Mouse (Mus musculus) B cell, adult (primary cell): Measurements from ENCODE around the gene Armh3. TPM values are rescaled to one million over a fixed set of nuclear protein-coding genes. Genes with fewer than 3 reads are reported as not detected.

ENCODE experiments used
- total RNA-seq: library from RNA; stranded (reverse); gene quantifications from 4 replicates; pipeline ENCODE4 v1.2.4, GENCODE M21; 2023; ENCODE audit not compliant: inconsistent age

The Armh3 gene
- 24.2 to 25.7 TPM (median 25.3 TPM) in 4 replicates for total RNA-seq

GRCm38 (mm10) chr19:45997785-45998693 is at the start of gene Armh3:
Gene Armh3, minus strand, starts transcription at chr19:45998488.

GRCm38 (mm10) chr19:46044993-46045695 is 46.9 kb upstream of the Armh3 start, which contains the start of gene Ldb1:
Gene Ldb1, minus strand, starts transcription at chr19:46045214.

DNA sequence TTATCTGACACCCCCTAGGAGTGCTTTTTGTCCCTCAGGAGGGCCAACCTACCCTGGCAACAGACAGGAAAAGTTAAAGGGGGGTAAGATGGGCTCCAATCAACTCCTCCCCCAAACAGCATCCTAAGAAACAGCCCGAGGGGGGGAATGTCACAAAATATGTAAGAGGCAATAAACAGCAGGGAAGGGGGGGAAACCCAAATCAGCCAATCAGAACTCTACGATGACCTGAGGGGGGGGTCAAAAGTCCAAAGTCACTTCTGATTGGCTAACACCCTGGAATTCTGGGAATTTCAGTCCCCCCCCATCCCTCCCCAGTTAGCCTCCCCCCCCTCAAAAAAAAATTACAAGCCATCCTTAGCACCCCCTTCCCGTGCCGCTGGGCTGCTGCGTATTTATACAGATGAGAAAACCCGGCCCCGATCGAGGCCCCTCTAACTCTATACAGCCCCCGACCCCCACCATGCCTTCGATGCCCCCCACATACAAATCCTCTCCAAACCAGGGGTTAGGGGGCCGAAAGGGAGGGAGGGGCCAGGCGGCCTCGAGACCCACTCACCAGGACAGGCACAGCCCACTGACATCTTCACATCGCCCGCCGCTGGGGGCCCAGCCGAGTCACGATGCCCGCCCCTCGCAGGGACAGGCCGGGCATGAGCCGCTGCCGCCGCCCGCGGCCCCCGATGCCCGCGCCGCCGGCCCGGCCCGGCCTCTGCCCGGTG is 46.1 kb upstream of the Armh3 start, which contains the start of gene Pprc1:
TSS of gene Pprc1 (plus strand) at position 616 of the 722 bp plus-strand sequence.

GRCm38 (mm10) chr19:46003371-46004226 is 5.3 kb upstream of the Armh3 start, which contains the start of gene Hps6:
Gene Hps6, plus strand, starts transcription at chr19:46003508.

GRCm38 (mm10) chr19:45815831-45816405 is 182.4 kb downstream of the Armh3 start, which contains the start of gene Kcnip2:
Gene Kcnip2, minus strand, starts transcription at chr19:45816061.

DNA sequence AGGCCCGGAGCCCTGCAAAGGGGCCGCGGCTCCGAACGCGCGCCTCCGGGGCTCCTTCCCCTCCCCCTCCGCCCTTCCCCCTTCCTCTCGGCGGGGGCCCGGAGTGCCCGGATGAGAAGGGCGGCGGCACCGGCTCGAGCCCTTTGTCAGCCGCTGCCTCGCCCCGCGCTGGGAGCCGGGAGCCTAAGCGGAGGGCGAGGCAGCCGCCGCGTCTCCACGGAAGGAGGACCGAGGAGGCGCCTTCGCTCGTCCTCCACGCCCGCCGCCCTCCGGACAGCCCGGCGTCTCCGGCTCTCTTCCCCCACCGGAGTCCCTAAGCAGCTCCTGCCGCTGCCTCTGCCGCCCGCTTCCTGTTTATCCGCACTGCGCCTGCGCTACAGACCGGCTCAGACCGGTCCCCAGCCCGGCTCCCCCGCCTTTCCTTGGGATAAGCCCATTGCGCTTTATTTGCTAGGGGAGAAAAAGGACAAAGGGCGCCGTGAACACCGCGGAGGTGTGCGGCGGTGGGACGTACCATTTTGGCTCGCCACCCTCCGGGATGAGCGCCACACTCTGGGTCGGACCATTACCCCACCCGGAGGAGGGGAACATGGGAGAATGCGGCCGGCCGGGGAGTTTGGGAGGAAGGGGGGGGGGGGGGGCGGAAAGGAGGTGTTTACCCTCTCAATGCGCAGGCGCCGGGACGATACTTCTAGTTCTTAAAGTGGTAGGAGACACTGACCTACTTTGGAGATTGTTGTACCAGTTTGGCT is 214.9 kb downstream of the Armh3 start, which contains the start of gene Mgea5:
TSS of gene Mgea5 (minus strand) at position 657 of the 752 bp plus-strand sequence.

Other genes with a start within 250 kb of the Armh3 start
- 32.7 to 35.7 TPM (median 34.7 TPM) in 4 replicates for gene Npm3, start 248.9 kb downstream of the Armh3 start, total RNA-seq
- gene Mgea5, start 214.7 kb downstream of the Armh3 start, total RNA-seq: 204 to 222 TPM (median 217 TPM) in 4 replicates
- gene Kcnip2, start 182.4 kb downstream of the Armh3 start, total RNA-seq: 0.74 to 1.3 TPM (median 1.2 TPM) in 4 replicates
- 6.5 to 8.9 TPM (median 7.9 TPM) in 4 replicates for gene Hps6, start 5.0 kb upstream of the Armh3 start, total RNA-seq
- gene Pprc1, start 46.4 kb upstream of the Armh3 start, total RNA-seq: 73.8 to 81.7 TPM (median 76.9 TPM) in 4 replicates
- 215 to 233 TPM (median 225 TPM) in 4 replicates for gene Ldb1, start 46.7 kb upstream of the Armh3 start, total RNA-seq
- 79.8 to 107 TPM (median 96.6 TPM) in 4 replicates for gene Nolc1, start 77.4 kb upstream of the Armh3 start, total RNA-seq
- not detected in 4 replicates for gene Elovl3, start 133.4 kb upstream of the Armh3 start, total RNA-seq
- not detected in 4 replicates for gene Pitx3, start 149.8 kb upstream of the Armh3 start, total RNA-seq
- gene Gbf1, start 154.0 kb upstream of the Armh3 start, total RNA-seq: 114 to 128 TPM (median 121 TPM) in 4 replicates